Comparison of ENCODE assay signal across 17 mouse cellular contexts in genomic region chr1:172509983-172510382, GRCm38 (mm10). TPM values are rescaled to one million over a fixed set of nuclear protein-coding genes. Genes with fewer than 3 reads are reported as not detected.
A peak's percentile ranks its signal among the peaks of the same experiment; 100 is the strongest.
DNase-seq lines count a peak whose midpoint lies in the region; ATAC-seq and TF ChIP-seq lines count a peak whose summit lies in the region.
"Had no signal": no experiment of that assay in that cellular context is flagged by ENCODE, and none has a peak within 500 bp of the region (broad histone marks: within the 10 kb centered on the region; RNA-seq: fewer than 3 reads in every experiment).

No protein-coding gene starts in this region.

- 34% methylated on average over 8 of the region's 8 CpGs for WGBS in kidney, adult 2 months
- 51% methylated on average over 8 of the region's 8 CpGs for WGBS in lung, postnatal 0 days
- WGBS in liver, embryonic 14.5 days (ENCODE audit: insufficient replicate concordance): 41% methylated on average over 8 of the region's 8 CpGs

- H3K4me3 ChIP-seq in kidney, adult 2 months (ENCODE audit: insufficient read depth, low read depth, low read length): no peak overlapping the region
- no peak overlapping the region for H3K4me3 ChIP-seq in lung, postnatal 0 days (ENCODE audit: low read depth, low read length)
- H3K4me3 ChIP-seq in liver, embryonic 14.5 days (ENCODE audit: insufficient read depth in 1 of 2, low read depth in 2 of 2, low read length in 2 of 2): no peak overlapping the region
- H3K4me3 ChIP-seq: forebrain, embryonic 10.5 days; hindbrain, embryonic 12.5 days; megakaryocyte, embryonic 14.5 days; neural tube, embryonic 13.5 days had no signal

- TF ChIP-seq POLR2A in kidney, adult 2 months (IDR thresholded peaks at IDR 0.05; ENCODE audit: low read depth, low read length): no peak

- H3K27me3 ChIP-seq in kidney, adult 2 months (replicated peaks; ENCODE audit: control insufficient read depth, insufficient read depth, low read length): no peaks in the 10 kb centered on the region
- no peaks in the 10 kb centered on the region for H3K27me3 ChIP-seq in lung, postnatal 0 days (replicated peaks; ENCODE audit: insufficient read depth, low read length)
- H3K27me3 ChIP-seq in liver, embryonic 14.5 days (ENCODE audit: control insufficient read depth, insufficient read depth, low read length): no peaks in the 10 kb centered on the region
- H3K27me3 ChIP-seq: megakaryocyte, embryonic 14.5 days; neural tube, embryonic 13.5 days had no signal

- H3K9me3 ChIP-seq in lung, postnatal 0 days (ENCODE audit: low read length): no peaks in the 10 kb centered on the region
- H3K9me3 ChIP-seq in liver, embryonic 14.5 days (ENCODE audit: control insufficient read depth, low read length): no peaks in the 10 kb centered on the region
- H3K9me3 ChIP-seq: forebrain, embryonic 10.5 days; hindbrain, embryonic 12.5 days; megakaryocyte, embryonic 14.5 days; neural tube, embryonic 13.5 days had no signal

- peaks cover 26% of the 10 kb centered on the region; the same call in 1 of the 2 replicates for H3K4me1 ChIP-seq in kidney, adult 2 months (ENCODE audit: control insufficient read depth, insufficient read depth, low read length)
- peaks cover 30% of the 10 kb centered on the region for H3K4me1 ChIP-seq in lung, postnatal 0 days (ENCODE audit: insufficient read depth, low read depth, low read length)
- H3K4me1 ChIP-seq in liver, embryonic 14.5 days (replicated peaks; ENCODE audit: control insufficient read depth in 2 of 2, insufficient read depth in 2 of 2, low read length in 1 of 2): peaks cover 0 to 37% of the 10 kb centered on the region in 2 experiments; a peak in 2 of 4 replicates

- H3K4me2 ChIP-seq in lung, postnatal 0 days (replicated peaks; ENCODE audit: low read depth, low read length): peak overlapping the region; percentile 25; the same call in 1 of the 2 replicates
- H3K4me2 ChIP-seq in liver, embryonic 14.5 days (ENCODE audit: low read depth): 0 out of 2 replicates have a peak overlapping the region, but pooled peaks have one; percentile 18
- H3K4me2 ChIP-seq: hindbrain, embryonic 12.5 days; neural tube, embryonic 13.5 days had no signal

- ATAC-seq in lung, postnatal 0 days: peak; percentile 39
- no peak for ATAC-seq in liver, embryonic 14.5 days (ENCODE audit: insufficient read depth)

- peaks cover 2% of the 10 kb centered on the region; the same call in 1 of the 2 replicates for H3K36me3 ChIP-seq in kidney, adult 2 months (ENCODE audit: control insufficient read depth, insufficient read depth, low read length)
- H3K36me3 ChIP-seq in lung, postnatal 0 days (ENCODE audit: insufficient read depth, low read length): peaks cover 29% of the 10 kb centered on the region
- H3K36me3 ChIP-seq in liver, embryonic 14.5 days (replicated peaks; ENCODE audit: control insufficient read depth, insufficient read depth, low read depth): peaks cover 3% of the 10 kb centered on the region
- H3K36me3 ChIP-seq: hindbrain, embryonic 12.5 days had no signal

- H3K27ac ChIP-seq in kidney, adult 2 months (ENCODE audit: insufficient read depth, low read depth, low read length): peak overlapping the region; percentile 2; the same call in 1 of the 2 replicates
- peak overlapping the region; percentile 72 for H3K27ac ChIP-seq in lung, postnatal 0 days (ENCODE audit: low read length)
- no peak overlapping the region for H3K27ac ChIP-seq in liver, embryonic 14.5 days
- H3K27ac ChIP-seq: forebrain, embryonic 10.5 days; hindbrain, embryonic 12.5 days; neural tube, embryonic 13.5 days had no signal

- no peak for TF ChIP-seq CTCF in kidney, adult 2 months (conservative IDR thresholded peaks at IDR 0.05; ENCODE audit: insufficient read depth, insufficient read length, low read depth, low read length)
- no peak for TF ChIP-seq CTCF in lung, postnatal 0 days (IDR thresholded peaks at IDR 0.05)
- TF ChIP-seq CTCF in liver, embryonic 14.5 days (IDR thresholded peaks at IDR 0.05; ENCODE audit: low read depth): no peak

- no peak for DNase-seq in kidney, adult 2 months
- no peak for DNase-seq in kidney, postnatal 4 days
- peak; percentile 80 for DNase-seq in lung, postnatal 0 days (ENCODE audit: low spot score)
- DNase-seq in lung, postnatal 10 days: no peak
- DNase-seq in liver, embryonic 14.5 days (ENCODE audit: low read depth in 3 of 3, low spot score in 3 of 3): no peak
- DNase-seq in layer of hippocampus, adult 9-11 months: no peak
- DNase-seq in cerebellum, postnatal 14 days: no peak
- DNase-seq: adrenal gland, postnatal 14 days; cerebellum, postnatal 25 days; right cerebral cortex, postnatal 4 days; thymus, postnatal 4 days had no signal

- no peak overlapping the region for H3K9ac ChIP-seq in lung, postnatal 0 days (replicated peaks; ENCODE audit: low read depth)
- H3K9ac ChIP-seq in liver, embryonic 14.5 days (replicated peaks): no peak overlapping the region
- H3K9ac ChIP-seq: hindbrain, embryonic 12.5 days; neural tube, embryonic 13.5 days had no signal

- TF ChIP-seq EP300 in lung, postnatal 0 days (IDR thresholded peaks at IDR 0.05): peak; percentile 44; the same call in 1 of the 2 replicates
- TF ChIP-seq EP300 in liver, embryonic 14.5 days (IDR thresholded peaks at IDR 0.05; ENCODE audit: low read depth): no peak

RNA-seq across cellular contexts. Expression of gene Tagln2, which starts 10.1 kb away (rescaled TPM):
- polyA plus RNA-seq in kidney, adult 2 months (2012; rRNA removed): 202 and 286 TPM in 2 replicates
- polyA plus RNA-seq in lung, postnatal 0 days (2015; fragmentation: Nextera tagmentation; extraction: Ambion mirVana): 739 and 823 TPM in 2 replicates
- 75.1 and 88.2 TPM in 2 replicates for polyA plus RNA-seq in liver, embryonic 14.5 days (2012; rRNA removed)
- polyA plus RNA-seq in liver, embryonic 14.5 days (2014; fragmentation: Nextera tagmentation; extraction: Ambion mirVana): 94.4 and 97.5 TPM in 2 replicates

RNA-seq across cellular contexts. Expression of gene Cfap45, which starts 10.6 kb away (rescaled TPM):
- 0.33 and 0.79 TPM in 2 replicates for polyA plus RNA-seq in kidney, adult 2 months (2012; rRNA removed)
- 12.2 and 13.1 TPM in 2 replicates for polyA plus RNA-seq in lung, postnatal 0 days (2015; fragmentation: Nextera tagmentation; extraction: Ambion mirVana)
- 0.15 and 0.28 TPM in 2 replicates for polyA plus RNA-seq in liver, embryonic 14.5 days (2012; rRNA removed)
- 0.22 and 0.29 TPM in 2 replicates for polyA plus RNA-seq in liver, embryonic 14.5 days (2014; fragmentation: Nextera tagmentation; extraction: Ambion mirVana)

RNA-seq across cellular contexts. Expression of gene Igsf9, which starts 28.4 kb away (rescaled TPM):
- 15.4 and 20.7 TPM in 2 replicates for polyA plus RNA-seq in kidney, adult 2 months (2012; rRNA removed)
- 1.1 and 1.3 TPM in 2 replicates for polyA plus RNA-seq in lung, postnatal 0 days (2015; fragmentation: Nextera tagmentation; extraction: Ambion mirVana)
- polyA plus RNA-seq in liver, embryonic 14.5 days (2012; rRNA removed): 2.1 and 2.8 TPM in 2 replicates
- 0.60 and 1.0 TPM in 2 replicates for polyA plus RNA-seq in liver, embryonic 14.5 days (2014; fragmentation: Nextera tagmentation; extraction: Ambion mirVana)

RNA-seq across cellular contexts. Expression of gene Slamf9, which starts 34.8 kb away (rescaled TPM):
- 19.2 and 20.2 TPM in 2 replicates for polyA plus RNA-seq in kidney, adult 2 months (2012; rRNA removed)
- polyA plus RNA-seq in lung, postnatal 0 days (2015; fragmentation: Nextera tagmentation; extraction: Ambion mirVana): 4.7 and 5.3 TPM in 2 replicates
- polyA plus RNA-seq in liver, embryonic 14.5 days (2012; rRNA removed): 0.92 and 1.5 TPM in 2 replicates
- 1.5 and 1.9 TPM in 2 replicates for polyA plus RNA-seq in liver, embryonic 14.5 days (2014; fragmentation: Nextera tagmentation; extraction: Ambion mirVana)
- polyA plus RNA-seq: forebrain, embryonic 10.5 days; neural tube, embryonic 13.5 days had no signal

RNA-seq across cellular contexts. Expression of gene Vsig8, which starts 45.8 kb away (rescaled TPM):
- polyA plus RNA-seq in kidney, adult 2 months (2012; rRNA removed): 0.38 and 0.41 TPM in 2 replicates
- 0.39 and 0.44 TPM in 2 replicates for polyA plus RNA-seq in lung, postnatal 0 days (2015; fragmentation: Nextera tagmentation; extraction: Ambion mirVana)
- polyA plus RNA-seq in liver, embryonic 14.5 days (2012; rRNA removed): not detected in 2 replicates
- not detected in 2 replicates for polyA plus RNA-seq in liver, embryonic 14.5 days (2014; fragmentation: Nextera tagmentation; extraction: Ambion mirVana)
- polyA plus RNA-seq: embryonic facial prominence, embryonic 11.5 days; forebrain, embryonic 10.5 days; limb, embryonic 11.5 days had no signal
